Mouse (Mus musculus): ENCODE measurements around the gene Mvb12a.

DNA sequence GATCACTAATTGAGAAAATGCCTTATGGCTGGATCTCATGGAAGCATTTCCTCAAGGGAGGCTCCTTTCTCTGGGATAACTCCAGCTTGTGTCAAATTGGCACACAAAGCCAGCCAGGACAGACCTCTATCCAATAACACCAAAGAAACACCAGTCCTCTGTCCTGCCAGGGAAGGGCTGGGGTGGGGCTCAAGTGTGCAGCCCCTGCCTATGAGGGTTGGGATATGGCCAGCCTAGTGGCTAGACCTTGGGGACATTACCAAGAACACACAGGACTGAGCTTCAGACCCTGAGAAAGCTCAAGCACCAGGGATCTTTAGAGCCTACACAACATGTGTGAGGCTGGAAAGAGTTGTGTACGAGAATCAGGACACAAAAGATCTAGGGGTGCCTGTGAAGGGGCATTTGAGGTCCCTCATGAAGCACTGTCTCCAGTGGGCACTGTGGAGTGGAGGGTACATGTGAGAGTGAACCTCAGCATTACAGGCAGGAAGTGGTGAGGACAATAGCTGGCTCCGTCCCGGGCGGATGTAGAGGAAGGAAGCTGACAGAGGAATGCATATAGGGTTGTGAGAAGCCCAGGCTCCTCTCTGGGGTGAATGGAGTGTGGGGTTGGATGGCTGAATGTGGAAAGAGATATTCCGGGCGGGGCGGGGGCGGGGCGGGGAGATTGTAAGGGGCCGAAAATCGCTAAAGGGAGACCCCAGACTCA is 14.2 kb upstream of the Mvb12a start:
- TF ChIP-seq POLR2A (IDR thresholded peaks at IDR 0.05; ENCODE audit: insufficient read length, low read depth) (no peak), MAX (IDR thresholded peaks at IDR 0.05; ENCODE audit: low read depth) (no peak)
